Mouse (Mus musculus): ENCODE results near the gene Map4. TPM values are rescaled to one million over a fixed set of nuclear protein-coding genes. Genes with fewer than 3 reads are reported as not detected.

Map4 gene
- polyA plus RNA-seq, 1 experiment from 2014 or later: 90.6 TPM

GRCm38 (mm10) chr9:110001946-110002345 lies 70.7 kb downstream of the Map4 start:
- H3K36me3 ChIP-seq (ENCODE audit: control insufficient read depth, insufficient read depth, low read length): peaks cover 2% of the 10 kb centered on the region; the same call in 1 of the 2 replicates
- H3K27me3 ChIP-seq (replicated peaks; ENCODE audit: control insufficient read depth, insufficient read depth, low read length): no peaks in the 10 kb centered on the region
- peak; percentile 30 for DNase-seq (ENCODE audit: low spot score)
- H3K9me3 ChIP-seq (replicated peaks; ENCODE audit: control insufficient read depth, low read length): no peaks in the 10 kb centered on the region
- H3K4me2 ChIP-seq (ENCODE audit: low read length): no peak overlapping the region
- WGBS: 32% methylated on average over 1 of the region's 1 CpGs
- 0 out of 2 replicates have a peak, but pooled peaks cover 3% of the 10 kb centered on the region for H3K4me1 ChIP-seq (ENCODE audit: control insufficient read depth, insufficient read depth, low read length)
- H3K4me3 ChIP-seq (ENCODE audit: low read depth, low read length): no peak overlapping the region
- no peak overlapping the region for H3K27ac ChIP-seq (ENCODE audit: low read depth, low read length)
- H3K9ac ChIP-seq (ENCODE audit: low read length): no peak overlapping the region
- no peak for ATAC-seq

GRCm38 (mm10) chr9:110002413-110002812 lies 71.2 kb downstream of the Map4 start:
- Histone ChIP-seq H3K4me2 (ENCODE audit: low read length) (no peak overlapping the region), H3K4me1 (ENCODE audit: control insufficient read depth, insufficient read depth, low read length) (0 out of 2 replicates have a peak, but pooled peaks cover 3% of the 10 kb centered on the region), H3K9me3 (replicated peaks; ENCODE audit: control insufficient read depth, low read length) (no peaks in the 10 kb centered on the region), H3K27me3 (replicated peaks; ENCODE audit: control insufficient read depth, insufficient read depth, low read length) (no peaks in the 10 kb centered on the region), H3K27ac (ENCODE audit: low read depth, low read length) (no peak overlapping the region), H3K4me3 (ENCODE audit: low read depth, low read length) (no peak overlapping the region), H3K36me3 (ENCODE audit: control insufficient read depth, insufficient read depth, low read length) (peaks cover 2% of the 10 kb centered on the region; the same call in 1 of the 2 replicates), H3K9ac (ENCODE audit: low read length) (no peak overlapping the region)
- peak; percentile 65 for DNase-seq (ENCODE audit: low spot score)
- 26% methylated on average over 3 of the region's 3 CpGs for WGBS
- peak; percentile 73; the same call in 1 of the 2 replicates for ATAC-seq

DNA sequence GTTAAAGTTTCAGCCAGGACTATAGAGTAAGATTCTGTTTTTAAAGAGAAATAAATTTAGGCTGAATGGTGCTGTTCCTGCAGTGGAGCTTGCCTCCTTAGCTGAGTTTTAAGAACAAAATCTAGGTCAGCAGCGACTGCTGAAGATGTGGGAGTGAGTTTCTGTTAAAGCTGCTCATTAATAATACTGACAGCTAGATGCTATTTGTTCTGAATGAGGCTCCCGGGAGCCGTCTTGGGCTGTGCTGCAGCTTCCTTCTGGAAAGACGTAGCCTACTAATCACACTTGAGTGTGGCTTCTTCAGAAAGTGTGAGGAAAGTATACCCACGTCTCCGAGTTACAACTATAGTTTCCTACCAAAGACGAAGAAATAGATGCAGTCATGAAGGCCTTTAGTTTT lies 88.0 kb downstream of the Map4 start:
- no peak overlapping the region for H3K9ac ChIP-seq (ENCODE audit: low read length)
- H3K9me3 ChIP-seq (replicated peaks; ENCODE audit: control insufficient read depth, low read length): no peaks in the 10 kb centered on the region
- no peak overlapping the region for H3K4me3 ChIP-seq (ENCODE audit: low read depth, low read length)
- H3K4me2 ChIP-seq (ENCODE audit: low read length): no peak overlapping the region
- H3K27me3 ChIP-seq (replicated peaks; ENCODE audit: control insufficient read depth, insufficient read depth, low read length): no peaks in the 10 kb centered on the region
- no peaks in the 10 kb centered on the region for H3K4me1 ChIP-seq (ENCODE audit: control insufficient read depth, insufficient read depth, low read length)
- ATAC-seq: no peak
- 50% methylated on average over 7 of the region's 7 CpGs for WGBS
- H3K36me3 ChIP-seq (ENCODE audit: control insufficient read depth, insufficient read depth, low read length): no peaks in the 10 kb centered on the region
- no peak for DNase-seq (ENCODE audit: low spot score)
- no peak overlapping the region for H3K27ac ChIP-seq (ENCODE audit: low read depth, low read length)

GRCm38 (mm10) chr9:110020405-110020804 lies 89.1 kb downstream of the Map4 start:
- Histone ChIP-seq H3K27ac (ENCODE audit: low read depth, low read length) (no peak overlapping the region), H3K36me3 (ENCODE audit: control insufficient read depth, insufficient read depth, low read length) (no peaks in the 10 kb centered on the region), H3K4me3 (ENCODE audit: low read depth, low read length) (no peak overlapping the region), H3K4me1 (ENCODE audit: control insufficient read depth, insufficient read depth, low read length) (no peaks in the 10 kb centered on the region), H3K9me3 (replicated peaks; ENCODE audit: control insufficient read depth, low read length) (no peaks in the 10 kb centered on the region), H3K4me2 (ENCODE audit: low read length) (no peak overlapping the region), H3K27me3 (replicated peaks; ENCODE audit: control insufficient read depth, insufficient read depth, low read length) (no peaks in the 10 kb centered on the region), H3K9ac (ENCODE audit: low read length) (no peak overlapping the region)
- DNase-seq (ENCODE audit: low spot score): no peak
- ATAC-seq: no peak
- 68% methylated on average over 5 of the region's 5 CpGs for WGBS

- no peak for ATAC-seq
Observed at GRCm38 (mm10) chr9:110021463-110021862, 90.2 kb downstream of the Map4 start.

DNA sequence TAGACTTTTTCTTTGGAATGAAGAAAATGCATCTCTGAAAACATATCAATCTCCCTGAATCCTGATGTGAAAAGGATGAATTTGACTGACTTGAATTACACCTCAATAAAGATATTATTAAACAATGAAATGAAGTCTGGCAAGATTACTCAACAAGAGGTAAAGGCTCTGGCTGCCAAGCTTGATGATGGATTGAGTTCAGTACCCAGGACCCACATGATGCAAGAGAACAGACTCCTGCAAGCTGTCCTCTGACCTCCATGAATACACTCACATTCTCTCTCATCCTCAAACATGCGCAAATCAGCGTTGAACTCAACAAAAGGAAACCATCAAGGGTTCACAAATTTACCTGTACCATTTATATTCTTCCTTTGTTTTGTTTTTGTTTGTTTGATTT lies 90.9 kb downstream of the Map4 start:
- H3K9ac ChIP-seq (ENCODE audit: low read length): no peak overlapping the region
- H3K27ac ChIP-seq (ENCODE audit: low read depth, low read length): no peak overlapping the region
- ATAC-seq: no peak
- H3K27me3 ChIP-seq (replicated peaks; ENCODE audit: control insufficient read depth, insufficient read depth, low read length): no peaks in the 10 kb centered on the region
- H3K36me3 ChIP-seq (ENCODE audit: control insufficient read depth, insufficient read depth, low read length): no peaks in the 10 kb centered on the region
- H3K4me1 ChIP-seq (ENCODE audit: control insufficient read depth, insufficient read depth, low read length): no peaks in the 10 kb centered on the region
- H3K9me3 ChIP-seq (replicated peaks; ENCODE audit: control insufficient read depth, low read length): no peaks in the 10 kb centered on the region
- no peak for DNase-seq (ENCODE audit: low spot score)
- H3K4me3 ChIP-seq (ENCODE audit: low read depth, low read length): no peak overlapping the region
- no peak overlapping the region for H3K4me2 ChIP-seq (ENCODE audit: low read length)
- WGBS: 98% methylated on average over 2 of the region's 2 CpGs

More at GRCm38 (mm10) chr9:110021463-110021862, 90.2 kb downstream of the Map4 start:
- Histone ChIP-seq H3K36me3 (ENCODE audit: control insufficient read depth, insufficient read depth, low read length) (no peaks in the 10 kb centered on the region), H3K4me2 (ENCODE audit: low read length) (no peak overlapping the region), H3K4me1 (ENCODE audit: control insufficient read depth, insufficient read depth, low read length) (no peaks in the 10 kb centered on the region), H3K27ac (ENCODE audit: low read depth, low read length) (no peak overlapping the region), H3K9ac (ENCODE audit: low read length) (no peak overlapping the region), H3K9me3 (replicated peaks; ENCODE audit: control insufficient read depth, low read length) (no peaks in the 10 kb centered on the region), H3K4me3 (ENCODE audit: low read depth, low read length) (no peak overlapping the region), H3K27me3 (replicated peaks; ENCODE audit: control insufficient read depth, insufficient read depth, low read length) (no peaks in the 10 kb centered on the region)
- DNase-seq (ENCODE audit: low spot score): no peak
- 100% methylated on average over 1 of the region's 1 CpGs for WGBS

DNA sequence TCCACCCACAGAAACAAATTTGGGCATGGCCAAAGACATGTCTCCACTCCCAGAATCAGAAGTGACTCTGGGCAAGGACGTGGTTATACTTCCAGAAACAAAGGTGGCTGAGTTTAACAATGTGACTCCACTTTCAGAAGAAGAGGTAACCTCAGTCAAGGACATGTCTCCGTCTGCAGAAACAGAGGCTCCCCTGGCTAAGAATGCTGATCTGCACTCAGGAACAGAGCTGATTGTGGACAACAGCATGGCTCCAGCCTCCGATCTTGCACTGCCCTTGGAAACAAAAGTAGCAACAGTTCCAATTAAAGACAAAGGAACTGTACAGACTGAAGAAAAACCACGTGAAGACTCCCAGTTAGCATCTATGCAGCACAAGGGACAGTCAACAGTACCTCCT lies 103.8 kb downstream of the Map4 start:
- DNase-seq (ENCODE audit: low spot score) (no peak), ATAC-seq (no peak)
- no peak overlapping the region for H3K9ac ChIP-seq (ENCODE audit: low read length)
- H3K27me3 ChIP-seq (replicated peaks; ENCODE audit: control insufficient read depth, insufficient read depth, low read length): no peaks in the 10 kb centered on the region
- WGBS: 73% methylated on average over 4 of the region's 4 CpGs
- H3K36me3 ChIP-seq (ENCODE audit: control insufficient read depth, insufficient read depth, low read length): peaks cover 52% of the 10 kb centered on the region
- H3K4me1 ChIP-seq (ENCODE audit: control insufficient read depth, insufficient read depth, low read length): no peaks in the 10 kb centered on the region
- H3K9me3 ChIP-seq (replicated peaks; ENCODE audit: control insufficient read depth, low read length): no peaks in the 10 kb centered on the region
- H3K4me3 ChIP-seq (ENCODE audit: low read depth, low read length): no peak overlapping the region
- H3K27ac ChIP-seq (ENCODE audit: low read depth, low read length): no peak overlapping the region
- H3K4me2 ChIP-seq (ENCODE audit: low read length): no peak overlapping the region

- 87% methylated on average over 8 of the region's 8 CpGs for WGBS
- Histone ChIP-seq H3K9ac (ENCODE audit: low read length) (no peak overlapping the region), H3K27ac (ENCODE audit: low read depth, low read length) (no peak overlapping the region), H3K4me2 (ENCODE audit: low read length) (no peak overlapping the region), H3K36me3 (ENCODE audit: control insufficient read depth, insufficient read depth, low read length) (peaks cover 46% of the 10 kb centered on the region), H3K9me3 (replicated peaks; ENCODE audit: control insufficient read depth, low read length) (no peaks in the 10 kb centered on the region), H3K4me3 (ENCODE audit: low read depth, low read length) (no peak overlapping the region), H3K27me3 (replicated peaks; ENCODE audit: control insufficient read depth, insufficient read depth, low read length) (no peaks in the 10 kb centered on the region), H3K4me1 (ENCODE audit: control insufficient read depth, insufficient read depth, low read length) (no peaks in the 10 kb centered on the region)
- no peak for ATAC-seq
- DNase-seq (ENCODE audit: low spot score): no peak
Observed at GRCm38 (mm10) chr9:110037895-110038294, 106.6 kb downstream of the Map4 start.

DNA sequence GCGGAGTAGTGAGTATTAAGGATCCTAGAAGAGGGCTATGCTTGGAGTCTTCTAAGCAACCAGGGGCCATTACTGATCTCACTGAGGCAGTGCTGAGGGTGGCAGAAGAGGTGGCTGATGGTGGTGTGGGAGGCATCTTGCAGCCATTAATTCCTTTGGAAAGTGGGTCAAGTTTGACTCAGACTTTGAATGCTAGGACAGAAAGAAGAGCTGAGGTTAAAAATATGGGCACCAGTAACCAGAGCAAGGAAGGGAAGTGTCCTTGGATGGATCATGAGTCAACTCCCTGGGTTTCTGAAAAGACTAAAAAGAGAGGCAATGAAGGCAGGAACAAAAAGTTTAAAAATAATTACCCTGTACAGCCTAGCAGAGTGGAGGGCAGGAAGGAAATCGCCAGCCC lies 107.2 kb downstream of the Map4 start:
- no peak for ATAC-seq
- Histone ChIP-seq H3K4me3 (ENCODE audit: low read depth, low read length) (no peak overlapping the region), H3K9me3 (replicated peaks; ENCODE audit: control insufficient read depth, low read length) (no peaks in the 10 kb centered on the region), H3K9ac (ENCODE audit: low read length) (no peak overlapping the region), H3K27ac (ENCODE audit: low read depth, low read length) (no peak overlapping the region), H3K4me2 (ENCODE audit: low read length) (no peak overlapping the region), H3K27me3 (replicated peaks; ENCODE audit: control insufficient read depth, insufficient read depth, low read length) (no peaks in the 10 kb centered on the region), H3K4me1 (ENCODE audit: control insufficient read depth, insufficient read depth, low read length) (no peaks in the 10 kb centered on the region), H3K36me3 (ENCODE audit: control insufficient read depth, insufficient read depth, low read length) (peaks cover 45% of the 10 kb centered on the region)
- WGBS: 93% methylated on average over 2 of the region's 2 CpGs
- DNase-seq (ENCODE audit: low spot score): no peak
